Mouse (Mus musculus) frontal cortex, postnatal 25 days (tissue): ENCODE data around the gene Wwp2.

Experiments used
- DNase-seq, 2 experiments: peaks; one replicate each; pipeline ENCODE4 v3.0.0; 2022; ENCODE audit warnings: low spot score in 2 of 2

Wwp2 gene

GRCm38 (mm10) chr8:107560820-107561536 lies 124.8 kb downstream of the Wwp2 start:
- no peak for DNase-seq

GRCm38 (mm10) chr8:107562164-107562563 lies 126.0 kb downstream of the Wwp2 start:
- no peak for DNase-seq

GRCm38 (mm10) chr8:107571046-107571445 lies 134.9 kb downstream of the Wwp2 start:
- DNase-seq: no peak

- no peak for DNase-seq
Observed at GRCm38 (mm10) chr8:107571486-107572135, 135.4 kb downstream of the Wwp2 start.

- DNase-seq: peak; percentile 61 to 64
Observed at GRCm38 (mm10) chr8:107572497-107572896, 136.3 kb downstream of the Wwp2 start.

- no peak for DNase-seq
Observed at GRCm38 (mm10) chr8:107574771-107575170, 138.6 kb downstream of the Wwp2 start.

- peak; percentile 72 to 76 for DNase-seq
Observed at GRCm38 (mm10) chr8:107576702-107577101, 140.5 kb downstream of the Wwp2 start.

- DNase-seq: no peak
Observed at GRCm38 (mm10) chr8:107577640-107578039, 141.5 kb downstream of the Wwp2 start.

GRCm38 (mm10) chr8:107578132-107578531 lies 142.0 kb downstream of the Wwp2 start:
- no peak for DNase-seq

GRCm38 (mm10) chr8:107578541-107578940 lies 142.4 kb downstream of the Wwp2 start:
- DNase-seq: no peak

- DNase-seq: no peak
Observed at GRCm38 (mm10) chr8:107580879-107581278, 144.7 kb downstream of the Wwp2 start.

GRCm38 (mm10) chr8:107581536-107581935 lies 145.4 kb downstream of the Wwp2 start:
- DNase-seq: no peak

- no peak for DNase-seq
Observed at GRCm38 (mm10) chr8:107582136-107582535, 146.0 kb downstream of the Wwp2 start.

- DNase-seq: no peak
Observed at GRCm38 (mm10) chr8:107587429-107587994, 151.3 kb downstream of the Wwp2 start.

GRCm38 (mm10) chr8:107587995-107588780 lies 152.0 kb downstream of the Wwp2 start, which contains the start of gene Psmd7:
Gene Psmd7 (minus strand): TSS chr8:107588464.
- peak; percentile 82 to 88 for DNase-seq

GRCm38 (mm10) chr8:107593967-107594729 lies 158.0 kb downstream of the Wwp2 start:
- DNase-seq: no peak

- DNase-seq: no peak
Observed at GRCm38 (mm10) chr8:107594817-107595216, 158.7 kb downstream of the Wwp2 start.

GRCm38 (mm10) chr8:107597731-107598130 lies 161.6 kb downstream of the Wwp2 start:
- no peak for DNase-seq

GRCm38 (mm10) chr8:107599691-107600090 lies 163.5 kb downstream of the Wwp2 start:
- no peak for DNase-seq

GRCm38 (mm10) chr8:107603026-107603425 lies 166.9 kb downstream of the Wwp2 start:
- DNase-seq: peak; percentile 28 to 48
